Mouse (Mus musculus) myocyte (in vitro differentiated cells): Measurements from ENCODE around the gene Vldlr.

ENCODE experiments used
- CEBPB ChIP-seq: IDR thresholded peaks from 2 replicates; pipeline ENCODE4 v1.6.1; 2011; ENCODE audit warnings: mild to moderate bottlenecking, moderate library complexity; ENCODE audit not compliant: poor library complexity, insufficient read depth, severe bottlenecking
- MAX ChIP-seq: IDR thresholded peaks from one replicate; pipeline ENCODE4 v1.6.1; 2011; ENCODE audit warnings: low read depth, mild to moderate bottlenecking, control low read depth
- POLR2A ChIP-seq: IDR thresholded peaks from one replicate; pipeline ENCODE4 v1.6.1; 2011; ENCODE audit warnings: low read depth, mild to moderate bottlenecking, control low read depth, moderate library complexity; ENCODE audit not compliant: insufficient read length
- USF1 ChIP-seq: IDR thresholded peaks from one replicate; pipeline ENCODE4 v1.6.1; 2011; ENCODE audit warnings: low read depth, mild to moderate bottlenecking, control low read depth, moderate library complexity

DNA sequence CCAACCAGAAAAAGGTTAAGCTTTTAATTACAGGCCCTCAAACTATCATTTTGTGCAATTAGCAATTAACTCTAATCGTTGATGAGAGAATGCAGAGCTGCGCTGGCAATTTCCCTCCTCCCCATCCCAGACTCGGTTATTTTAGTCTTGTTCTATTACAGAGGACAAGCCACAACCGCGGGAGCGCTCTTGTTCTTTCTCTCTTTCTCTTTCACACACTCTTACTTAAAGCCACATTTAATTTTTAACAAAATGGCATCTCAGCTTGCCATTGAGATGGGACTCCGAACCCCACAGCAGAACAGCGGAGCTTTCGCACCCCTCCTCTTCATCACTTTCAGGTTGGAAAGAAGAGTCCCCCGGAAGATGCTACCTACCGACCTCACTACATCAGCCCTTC is at the start of gene Vldlr:
- no peak for TF ChIP-seq USF1
- no peak for TF ChIP-seq POLR2A
- no peak for TF ChIP-seq MAX
- TF ChIP-seq CEBPB: no peak
